In genomic region chr10:9047341-9047740, GRCm38 (mm10) we compare ENCODE assay signal across 26 mouse cellular contexts.
DNase-seq lines count a peak whose midpoint lies in the region; ATAC-seq lines count a peak whose summit lies in the region.
"Had no signal": no experiment of that assay in that cellular context is flagged by ENCODE, and none has a peak within 500 bp of the region (broad histone marks: within the 10 kb centered on the region; RNA-seq: fewer than 3 reads in every experiment).

No protein-coding gene starts in this region.

- no peak for DNase-seq in hindbrain, embryonic 14.5 days (ENCODE audit: low spot score)
- peak; percentile 6 for DNase-seq in left cerebral cortex, postnatal 4 days
- DNase-seq in left cerebral cortex, postnatal 10 days (ENCODE audit: extremely low spot score in 1 of 2, low spot score in 2 of 2), result no peak
- peak; percentile 24 for DNase-seq in MN1 (ENCODE audit: low spot score)
- DNase-seq in Muller cell, postnatal 12 days (ENCODE audit: inconsistent ontology term), result peak; percentile 40
- no peak for DNase-seq in right cerebral cortex, adult 18-20 months
- DNase-seq: adrenal gland, adult 2 months; adrenal gland, postnatal 14 days; cerebellum, adult 11-12 months; cerebellum, adult 8-10 months; cerebellum, postnatal 25 days; forebrain, postnatal 0 days; gastrocnemius, adult 2 months; gastrocnemius, postnatal 14 days; heart, adult 18-20 months; heart, postnatal 14 days; heart, postnatal 4 days had no signal

- no peaks in the 10 kb centered on the region for H3K36me3 ChIP-seq in hindbrain, embryonic 16.5 days (ENCODE audit: control insufficient read depth, insufficient read depth, low read length)
- no peaks in the 10 kb centered on the region for H3K36me3 ChIP-seq in hindbrain, embryonic 14.5 days (replicated peaks; ENCODE audit: control insufficient read depth, insufficient read depth)
- H3K36me3 ChIP-seq in kidney, embryonic 15.5 days, result no peaks in the 10 kb centered on the region
- H3K36me3 ChIP-seq: embryonic facial prominence, embryonic 12.5 days; embryonic facial prominence, embryonic 15.5 days; heart, embryonic 10.5 days; heart, embryonic 13.5 days had no signal

- 59% methylated on average over 4 of the region's 4 CpGs for WGBS in hindbrain, embryonic 16.5 days
- 64% methylated on average over 4 of the region's 4 CpGs for WGBS in hindbrain, embryonic 14.5 days
- 86% methylated on average over 4 of the region's 4 CpGs for WGBS in kidney, embryonic 15.5 days

- H3K4me1 ChIP-seq in hindbrain, embryonic 16.5 days (ENCODE audit: control insufficient read depth, insufficient read depth, low read depth, low read length), result no peaks in the 10 kb centered on the region
- H3K4me1 ChIP-seq in hindbrain, embryonic 14.5 days (replicated peaks; ENCODE audit: control insufficient read depth, insufficient read depth, low read length), result no peaks in the 10 kb centered on the region
- no peaks in the 10 kb centered on the region for H3K4me1 ChIP-seq in kidney, embryonic 15.5 days
- H3K4me1 ChIP-seq: embryonic facial prominence, embryonic 12.5 days; embryonic facial prominence, embryonic 15.5 days; heart, embryonic 10.5 days; heart, embryonic 13.5 days had no signal

- H3K9ac ChIP-seq in hindbrain, embryonic 16.5 days (ENCODE audit: low read depth, low read length), result no peak overlapping the region
- no peak overlapping the region for H3K9ac ChIP-seq in hindbrain, embryonic 14.5 days
- no peak overlapping the region for H3K9ac ChIP-seq in kidney, embryonic 15.5 days
- H3K9ac ChIP-seq: embryonic facial prominence, embryonic 12.5 days; embryonic facial prominence, embryonic 15.5 days; forebrain, postnatal 0 days; heart, embryonic 13.5 days had no signal

- no peak overlapping the region for H3K4me2 ChIP-seq in hindbrain, embryonic 16.5 days (ENCODE audit: low read length)
- H3K4me2 ChIP-seq in hindbrain, embryonic 14.5 days (replicated peaks), result no peak overlapping the region
- H3K4me2 ChIP-seq in kidney, embryonic 15.5 days, result no peak overlapping the region
- H3K4me2 ChIP-seq: embryonic facial prominence, embryonic 12.5 days; embryonic facial prominence, embryonic 15.5 days; heart, embryonic 13.5 days had no signal

- intact Hi-C loops in left cerebral cortex, postnatal 4 days (cut with DNase I), result no loop called here
- intact Hi-C loops in left cerebral cortex, postnatal 10 days (cut with DNase I), result no loop called here

- no peaks in the 10 kb centered on the region for H3K27me3 ChIP-seq in hindbrain, embryonic 16.5 days (replicated peaks; ENCODE audit: control insufficient read depth, insufficient read depth, low read length)
- no peaks in the 10 kb centered on the region for H3K27me3 ChIP-seq in hindbrain, embryonic 14.5 days (ENCODE audit: control insufficient read depth, insufficient read depth, low read length)
- H3K27me3 ChIP-seq in kidney, embryonic 15.5 days, result no peaks in the 10 kb centered on the region
- H3K27me3 ChIP-seq: embryonic facial prominence, embryonic 12.5 days; embryonic facial prominence, embryonic 15.5 days; heart, embryonic 13.5 days had no signal

- ATAC-seq in hindbrain, embryonic 16.5 days, result peak; percentile 30; the same call in 1 of the 2 replicates
- ATAC-seq in hindbrain, embryonic 14.5 days (ENCODE audit: low FRiP score), result no peak
- ATAC-seq in kidney, embryonic 15.5 days (replicated peaks; ENCODE audit: low FRiP score), result no peak; the same call in 1 of the 2 replicates
- ATAC-seq: CD4-positive, CD25-positive, alpha-beta regulatory T cell, adult 4 months; forebrain, embryonic 14.5 days; Patski had no signal

- no peak overlapping the region for H3K4me3 ChIP-seq in hindbrain, embryonic 16.5 days (ENCODE audit: low read length)
- H3K4me3 ChIP-seq in hindbrain, embryonic 14.5 days (replicated peaks; ENCODE audit: low read length), result no peak overlapping the region
- H3K4me3 ChIP-seq in kidney, embryonic 15.5 days (replicated peaks), result no peak overlapping the region
- H3K4me3 ChIP-seq: embryonic facial prominence, embryonic 12.5 days; embryonic facial prominence, embryonic 15.5 days; gastrocnemius, adult 2 months; heart, embryonic 10.5 days; heart, embryonic 13.5 days had no signal

- H3K9me3 ChIP-seq in hindbrain, embryonic 16.5 days (ENCODE audit: control insufficient read depth, low read length), result no peaks in the 10 kb centered on the region
- no peaks in the 10 kb centered on the region for H3K9me3 ChIP-seq in hindbrain, embryonic 14.5 days (ENCODE audit: control insufficient read depth, low read length)
- H3K9me3 ChIP-seq in kidney, embryonic 15.5 days (replicated peaks), result no peaks in the 10 kb centered on the region
- H3K9me3 ChIP-seq: embryonic facial prominence, embryonic 12.5 days; embryonic facial prominence, embryonic 15.5 days; heart, embryonic 10.5 days; heart, embryonic 13.5 days had no signal

- no peak overlapping the region for H3K27ac ChIP-seq in hindbrain, embryonic 16.5 days (ENCODE audit: low read depth, low read length)
- no peak overlapping the region for H3K27ac ChIP-seq in hindbrain, embryonic 14.5 days
- H3K27ac ChIP-seq in kidney, embryonic 15.5 days, result no peak overlapping the region
- H3K27ac ChIP-seq: embryonic facial prominence, embryonic 12.5 days; embryonic facial prominence, embryonic 15.5 days; gastrocnemius, adult 2 months; heart, embryonic 10.5 days; heart, embryonic 13.5 days had no signal

Comparison
In these comparisons a context has a peak if more than half of its experiments do, and no peak if none do; other contexts are left out.
1. DNase-seq: peak in left cerebral cortex, postnatal 4 days (single experiment), MN1 (single experiment) and Muller cell, postnatal 12 days (single experiment); none in hindbrain, embryonic 14.5 days (single experiment), left cerebral cortex, postnatal 10 days (0 of 2) and right cerebral cortex, adult 18-20 months (single experiment).